Mouse (Mus musculus) heart, adult 2 months (tissue): ENCODE measurements around the gene Hdac4. TPM values are rescaled to one million over a fixed set of nuclear protein-coding genes. Genes with fewer than 3 reads are reported as not detected.

Experiments used
- DNase-seq, 2 experiments: peaks; one replicate each; pipeline ENCODE4 v3.0.0; 2021
- H3K27ac ChIP-seq: fragments of 200-600 bp; 2 replicates; pipeline ENCODE4 v1.8.1; 2022
- H3K27me3 ChIP-seq: fragments of 200-500 bp; 2 replicates; pipeline ENCODE4 v1.6.1; 2012; ENCODE audit warnings: mild to moderate bottlenecking, low read length, inconsistent platforms, mixed read lengths; ENCODE audit not compliant: control insufficient read depth, insufficient read depth
- H3K36me3 ChIP-seq: fragments of 200-500 bp; 2 replicates; pipeline ENCODE4 v1.6.1; 2012; ENCODE audit warnings: low read length, inconsistent platforms; ENCODE audit not compliant: control insufficient read depth, insufficient read depth
- H3K4me1 ChIP-seq: fragments of 200-500 bp; 2 replicates; pipeline ENCODE4 v1.6.1; 2011; ENCODE audit warnings: low read length; ENCODE audit not compliant: control insufficient read depth, insufficient read depth
- H3K4me3 ChIP-seq: fragments of 200-600 bp; 2 replicates; pipeline ENCODE4 v1.8.1; 2022
- H3K79me2 ChIP-seq: fragments of 200-500 bp; replicated peaks from 2 replicates; pipeline ENCODE4 v1.6.1; 2012; ENCODE audit warnings: mild to moderate bottlenecking, inconsistent platforms, low read length, moderate library complexity, mixed read lengths; ENCODE audit not compliant: control insufficient read depth, insufficient read depth
- H3K9ac ChIP-seq: fragments of 200-500 bp; 2 replicates; pipeline ENCODE4 v1.6.1; 2012; ENCODE audit warnings: low read depth, mild to moderate bottlenecking, control low read depth, inconsistent platforms, low read length, mixed read lengths
- CTCF ChIP-seq: fragments of 200-600 bp; IDR thresholded peaks from 2 replicates; pipeline ENCODE4 v1.8.1; 2022; ENCODE audit warnings: antibody characterized with exemption, mild to moderate bottlenecking, moderate library complexity
- EP300 ChIP-seq: fragments of 200-500 bp; IDR thresholded peaks from 2 replicates; pipeline ENCODE4 v1.6.1; 2011; ENCODE audit warnings: low read depth, low read length, control low read depth; ENCODE audit not compliant: insufficient read depth
- POLR2A ChIP-seq: fragments of 200-500 bp; IDR thresholded peaks from 2 replicates; pipeline ENCODE4 v1.6.1; 2011; ENCODE audit warnings: mild to moderate bottlenecking, low read depth, low read length, control low read depth; ENCODE audit not compliant: insufficient read depth
- WGBS: fragments of 180-500 bp; shearing (Covaris S2); methylation state at CpG from one replicate; pipeline ENCODE4 v1.1.7; 2018; 5-methylcytosine and 5-hydroxymethylcytosine counted together
- intact Hi-C: fragments of 180-260 bp; cut with DNase I; formaldehyde crosslinking; loops from one replicate; pipeline ENCODE4 v1.15.1; 2025
- polyA plus RNA-seq: library from polyadenylated mRNA; depleted of rRNA; stranded (reverse); fragments of >200 nt; gene quantifications from 2 replicates; pipeline ENCODE4 v1.2.3, GENCODE M21; 2012
- total RNA-seq, 2 experiments: library from RNA; stranded (reverse); gene quantifications; 2 replicates each; pipeline ENCODE4 v1.2.3; 2021

Gene Hdac4
- total and polyA plus RNA-seq, 3 experiments: 15.6 to 45.1 (median 41.3) TPM

GRCm38 (mm10) chr1:92177196-92177595, 18.3 kb downstream of the Hdac4 start:
- Histone ChIP-seq H3K36me3 (peaks cover 5% of the 10 kb centered on the region), H3K4me3 (no peak overlapping the region), H3K27ac (no peak overlapping the region; the same call in 1 of the 2 replicates), H3K27me3 (no peaks in the 10 kb centered on the region), H3K9ac (no peak overlapping the region), H3K79me2 (peaks cover 12% of the 10 kb centered on the region), H3K4me1 (peaks cover 17% of the 10 kb centered on the region)
- no peak for TF ChIP-seq EP300
- TF ChIP-seq CTCF: no peak
- TF ChIP-seq POLR2A: no peak
- 70% methylated on average over 3 of the region's 3 CpGs for WGBS
- DNase-seq: peak in 1 of 2 experiments; percentile 8
- intact Hi-C loops: loop anchor here (5.0 kb wide), 1 partner anchor 45 kb away; no protein-coding TSS in a partner anchor

- DNase-seq: no peak
- intact Hi-C loops: loop anchor here (5.0 kb wide), 1 partner anchor 43 kb away; no protein-coding TSS in a partner anchor
- no peak for TF ChIP-seq POLR2A
- no peak for TF ChIP-seq EP300
- TF ChIP-seq CTCF: no peak
- Histone ChIP-seq H3K4me1 (peaks cover 18% of the 10 kb centered on the region), H3K27ac (no peak overlapping the region), H3K27me3 (no peaks in the 10 kb centered on the region), H3K9ac (no peak overlapping the region), H3K79me2 (peaks cover 17% of the 10 kb centered on the region), H3K36me3 (peaks cover 5% of the 10 kb centered on the region), H3K4me3 (no peak overlapping the region)
- 80% methylated on average over 6 of the region's 6 CpGs for WGBS
Measured at GRCm38 (mm10) chr1:92175266-92175665, 20.2 kb downstream of the Hdac4 start.

DNA sequence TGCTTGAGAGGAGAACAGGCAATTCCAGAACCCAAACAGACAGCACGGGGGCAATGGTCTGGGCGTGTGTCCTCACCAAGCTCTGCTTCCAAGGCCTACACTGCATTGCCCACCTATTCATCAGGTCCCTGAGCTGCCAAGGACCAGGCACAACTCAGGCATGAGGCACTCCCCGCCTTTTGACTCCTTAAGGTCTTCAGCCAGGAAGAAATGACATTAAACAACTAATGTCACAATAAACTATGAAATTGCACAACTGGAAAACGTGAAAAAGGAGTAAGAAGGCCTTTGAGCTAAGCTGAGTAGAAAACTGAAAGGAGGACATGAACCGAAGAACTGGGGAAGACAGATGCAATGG, 20.6 kb downstream of the Hdac4 start:
- intact Hi-C loops: loop anchor here (5.0 kb wide), 1 partner anchor 43 kb away; no protein-coding TSS in a partner anchor
- H3K79me2 ChIP-seq: peaks cover 17% of the 10 kb centered on the region
- peaks cover 5% of the 10 kb centered on the region for H3K36me3 ChIP-seq
- H3K4me3 ChIP-seq: no peak overlapping the region
- no peak for DNase-seq
- TF ChIP-seq CTCF (no peak), EP300 (no peak), POLR2A (no peak)
- WGBS: 92% methylated on average over 5 of the region's 5 CpGs
- peaks cover 18% of the 10 kb centered on the region for H3K4me1 ChIP-seq
- no peak overlapping the region for H3K27ac ChIP-seq
- H3K9ac ChIP-seq: no peak overlapping the region
- no peaks in the 10 kb centered on the region for H3K27me3 ChIP-seq

- no peak overlapping the region for H3K27ac ChIP-seq
- TF ChIP-seq EP300 (no peak), POLR2A (no peak), CTCF (no peak)
- peaks cover 5% of the 10 kb centered on the region for H3K36me3 ChIP-seq
- intact Hi-C loops: no loop called here
- H3K27me3 ChIP-seq: no peaks in the 10 kb centered on the region
- H3K9ac ChIP-seq: no peak overlapping the region
- no peak overlapping the region for H3K4me3 ChIP-seq
- WGBS: 80% methylated on average over 3 of the region's 3 CpGs
- peaks cover 21% of the 10 kb centered on the region for H3K4me1 ChIP-seq
- DNase-seq: no peak
- peaks cover 19% of the 10 kb centered on the region for H3K79me2 ChIP-seq
Measured at GRCm38 (mm10) chr1:92174251-92174897, 21.1 kb downstream of the Hdac4 start.

- intact Hi-C loops: no loop called here
- DNase-seq: no peak
- TF ChIP-seq CTCF (no peak), EP300 (no peak), POLR2A (no peak)
- no peak overlapping the region for H3K9ac ChIP-seq
- peaks cover 28% of the 10 kb centered on the region for H3K4me1 ChIP-seq
- WGBS: 76% methylated on average over 5 of the region's 5 CpGs
- H3K4me3 ChIP-seq: no peak overlapping the region
- no peaks in the 10 kb centered on the region for H3K27me3 ChIP-seq
- H3K79me2 ChIP-seq: peaks cover 21% of the 10 kb centered on the region
- H3K36me3 ChIP-seq: no peaks in the 10 kb centered on the region
- no peak overlapping the region for H3K27ac ChIP-seq
Measured at GRCm38 (mm10) chr1:92170616-92171235, 24.8 kb downstream of the Hdac4 start.

- Histone ChIP-seq H3K4me1 (peaks cover 25% of the 10 kb centered on the region), H3K36me3 (no peaks in the 10 kb centered on the region), H3K79me2 (peaks cover 18% of the 10 kb centered on the region), H3K9ac (no peak overlapping the region), H3K27ac (no peak overlapping the region), H3K4me3 (no peak overlapping the region), H3K27me3 (no peaks in the 10 kb centered on the region)
- TF ChIP-seq POLR2A: no peak
- no peak for TF ChIP-seq CTCF
- TF ChIP-seq EP300: no peak
- intact Hi-C loops: no loop called here
- no peak for DNase-seq
Measured at GRCm38 (mm10) chr1:92169776-92170055, 25.8 kb downstream of the Hdac4 start.
